Mouse (Mus musculus) 416B (cell line): Measurements from ENCODE around the gene Cubn.
A peak's percentile ranks its signal among the peaks of the same experiment; 100 is the strongest.

ENCODE experiments used
- DNase-seq: peaks from one replicate; pipeline ENCODE4 v3.0.0; 2011; ENCODE audit warnings: low read depth

Gene Cubn

DNA sequence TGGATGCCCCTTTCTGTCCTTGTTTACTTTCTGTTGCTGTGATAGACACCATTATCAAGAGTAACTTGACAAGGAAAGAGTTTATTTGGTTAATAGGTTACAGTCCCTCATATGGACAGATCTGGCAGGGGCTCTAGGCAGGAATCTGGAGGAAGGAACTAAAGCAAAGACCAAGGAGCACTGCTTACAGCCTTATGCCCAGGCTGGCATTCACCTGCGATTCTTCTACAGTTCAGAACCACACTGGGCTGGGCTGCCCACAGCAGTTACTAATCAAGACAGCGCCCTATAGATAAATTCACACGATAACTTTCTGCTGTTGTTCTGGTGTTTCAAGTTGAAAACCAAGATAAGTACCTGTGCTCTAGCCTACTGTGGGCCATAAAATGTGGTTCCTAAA is 138.8 kb downstream of the Cubn start:
- DNase-seq = no peak

DNA sequence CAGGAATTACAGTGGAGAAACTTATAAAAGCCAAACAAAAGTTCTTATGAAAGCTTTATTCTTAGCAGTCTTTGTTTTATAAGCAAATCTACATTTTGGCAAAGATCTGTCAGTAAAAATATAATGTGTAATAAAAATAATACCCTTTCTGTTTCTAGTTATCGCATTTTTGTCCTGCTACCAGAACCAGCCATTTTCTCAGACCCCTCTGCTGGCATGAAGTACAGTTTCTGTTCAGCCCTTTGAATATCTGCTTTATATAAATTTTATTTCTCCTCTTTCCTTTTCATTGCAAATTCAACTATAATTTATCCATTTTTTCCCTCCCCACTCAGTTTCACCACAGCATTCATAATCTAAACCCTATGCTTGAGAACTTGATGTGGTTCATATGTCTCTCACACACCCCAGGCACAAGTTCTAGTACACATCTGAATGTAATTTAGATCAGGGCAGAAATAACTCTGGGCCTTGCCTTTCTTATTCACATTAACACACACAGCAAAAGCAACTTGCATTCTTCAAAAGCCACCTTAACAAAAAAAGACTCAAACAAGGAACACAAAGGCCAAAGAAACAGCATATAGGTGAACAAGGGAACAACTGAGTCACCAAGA is 139.4 kb downstream of the Cubn start:
- DNase-seq = no peak

- no peak for DNase-seq
Observed at GRCm38 (mm10) chr2:13342325-13342926, 149.2 kb downstream of the Cubn start.

DNA sequence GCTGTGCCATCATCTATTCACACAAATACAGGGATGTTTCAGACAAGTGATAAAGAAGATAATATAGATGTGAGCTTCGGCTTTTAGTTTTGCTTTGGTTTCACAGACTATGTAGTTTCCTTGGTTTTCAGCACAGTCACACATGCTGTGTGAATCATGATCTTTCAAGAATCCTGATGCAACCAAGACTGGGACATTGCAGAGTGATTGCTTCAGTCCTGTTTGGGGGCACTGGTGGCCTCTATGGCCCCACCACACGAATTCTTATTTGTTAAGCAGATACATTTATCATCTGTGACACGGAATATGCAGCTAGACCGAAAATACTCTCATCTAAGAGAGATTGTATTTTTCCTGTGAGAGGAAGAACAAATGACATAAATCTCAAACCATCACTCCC is 156.2 kb downstream of the Cubn start:
- peak; percentile 10 for DNase-seq

GRCm38 (mm10) chr2:13329754-13330417 is 161.7 kb downstream of the Cubn start:
- DNase-seq = peak; percentile 44

DNA sequence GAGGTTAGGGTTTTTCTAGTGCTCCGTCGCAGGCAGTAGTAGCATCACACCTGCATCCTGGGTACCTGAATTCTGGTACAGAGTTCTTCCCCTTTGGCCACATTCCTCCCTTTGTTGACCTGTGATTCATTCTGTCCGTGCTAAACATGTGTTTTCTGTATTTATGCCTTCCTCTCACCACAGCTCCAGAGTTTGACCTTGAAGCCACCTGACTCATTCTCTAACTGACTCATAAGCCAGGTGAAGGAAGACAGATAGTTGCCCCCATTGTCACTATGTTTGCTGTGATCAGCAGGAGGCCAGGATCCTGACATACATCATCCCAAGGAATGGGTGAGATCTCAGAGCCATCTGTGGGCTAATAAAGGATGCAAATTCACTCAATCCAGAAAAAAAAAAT is 188.2 kb downstream of the Cubn start:
- peak; percentile 72 for DNase-seq

DNA sequence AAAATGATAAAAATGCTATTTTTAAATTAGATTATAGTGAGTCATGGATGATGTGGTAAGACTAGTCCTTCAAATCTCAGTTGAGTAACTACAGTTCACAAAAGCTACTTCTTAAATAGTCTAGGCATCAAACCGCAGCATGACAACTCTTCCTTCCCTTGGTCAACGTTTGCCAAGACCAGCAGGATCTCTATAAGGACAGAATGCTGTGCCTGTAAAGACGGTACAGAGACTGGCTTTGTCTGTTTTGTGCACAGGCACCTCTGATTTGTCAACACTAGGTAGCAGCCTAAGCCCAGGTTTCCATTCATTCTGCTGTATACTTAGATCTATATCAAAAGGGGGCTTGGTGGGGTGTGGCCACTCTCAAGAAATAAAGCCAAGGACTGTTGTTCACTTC is 192.6 kb downstream of the Cubn start:
- DNase-seq = peak; percentile 98

GRCm38 (mm10) chr2:13297733-13298132 is 193.9 kb downstream of the Cubn start:
- no peak for DNase-seq

- peak; percentile 78 for DNase-seq
Observed at GRCm38 (mm10) chr2:13290661-13291060, 201.0 kb downstream of the Cubn start.

DNA sequence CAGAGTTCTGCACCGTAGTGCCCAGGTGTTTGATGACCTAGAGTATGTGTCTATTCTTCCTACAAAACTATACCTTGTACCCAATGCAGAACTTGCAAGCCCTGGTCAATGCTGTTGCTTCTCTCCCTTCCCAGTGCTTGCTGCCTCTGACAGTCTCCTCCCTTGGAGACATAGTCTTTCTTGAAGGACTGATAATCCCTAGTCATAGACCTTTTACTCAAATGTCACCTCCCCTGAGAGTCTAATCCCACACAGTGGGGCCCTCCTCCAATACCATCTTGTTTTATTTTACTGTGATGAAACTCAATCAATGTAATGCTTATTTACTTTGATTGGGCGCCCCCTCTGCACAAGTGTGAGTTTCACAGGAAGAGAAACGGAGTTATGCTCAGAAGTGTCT is 201.5 kb downstream of the Cubn start:
- no peak for DNase-seq

- peak; percentile 66 for DNase-seq
Observed at GRCm38 (mm10) chr2:13278114-13278862, 213.3 kb downstream of the Cubn start.

GRCm38 (mm10) chr2:13275874-13276273 is 215.7 kb downstream of the Cubn start:
- DNase-seq = peak; percentile 40

GRCm38 (mm10) chr2:13271165-13271957 is 220.3 kb downstream of the Cubn start, which contains the start of gene Rsu1:
Rsu1 (minus strand) TSS chr2:13271415.
- DNase-seq = peak; percentile 100

DNA sequence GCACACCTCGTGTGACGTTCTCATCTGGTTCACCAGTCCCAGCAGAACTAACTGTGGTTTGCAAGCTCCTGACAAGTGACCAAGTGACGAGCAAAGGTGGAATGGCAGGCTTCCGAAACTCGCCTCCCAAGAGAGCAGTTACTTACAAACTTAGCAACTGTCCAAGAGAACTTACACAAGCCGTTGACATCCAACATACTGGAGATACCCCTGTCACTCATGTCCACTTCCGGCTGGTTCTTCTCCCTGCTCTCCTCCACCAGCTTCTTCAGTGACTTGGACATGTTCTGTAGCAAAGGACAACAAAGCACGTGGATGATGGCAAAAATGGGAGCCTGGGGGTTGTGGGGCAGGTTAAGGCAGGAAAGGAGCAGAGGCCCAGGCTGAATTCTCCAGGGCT is 220.9 kb downstream of the Cubn start:
- DNase-seq = no peak

DNA sequence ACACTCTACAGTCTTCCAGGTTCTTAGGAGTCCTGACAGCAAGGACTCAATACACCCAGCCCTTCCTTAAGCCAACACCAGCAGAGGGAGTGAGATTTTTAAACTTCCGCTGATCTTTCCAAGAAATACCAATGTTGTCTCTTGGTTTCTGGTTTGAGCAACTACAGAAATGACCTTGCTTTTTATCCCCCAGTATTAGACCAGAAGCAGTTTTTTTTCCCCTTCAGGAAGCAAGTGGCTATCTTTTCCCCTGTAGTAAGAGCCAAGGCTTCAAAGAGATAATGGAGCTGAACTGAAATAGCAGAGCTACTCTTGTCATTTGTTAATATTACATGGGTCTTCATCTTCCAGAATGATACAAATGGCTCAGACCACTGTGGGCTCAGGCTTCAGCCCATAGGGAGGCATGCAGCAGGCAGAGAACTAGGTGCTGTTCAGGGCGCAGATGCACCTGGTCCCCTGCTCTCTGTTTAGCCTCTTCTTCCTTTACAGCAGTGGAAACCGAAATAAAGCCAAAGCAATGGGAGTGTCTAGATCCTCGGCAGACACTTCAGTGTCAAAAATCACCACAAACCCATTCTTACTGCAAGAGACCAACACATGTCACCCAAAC is 222.8 kb downstream of the Cubn start:
- peak; percentile 64 for DNase-seq

- DNase-seq = peak; percentile 73
Observed at GRCm38 (mm10) chr2:13264875-13265274, 226.7 kb downstream of the Cubn start.

GRCm38 (mm10) chr2:13263150-13263549 is 228.5 kb downstream of the Cubn start:
- DNase-seq = peak; percentile 57

DNA sequence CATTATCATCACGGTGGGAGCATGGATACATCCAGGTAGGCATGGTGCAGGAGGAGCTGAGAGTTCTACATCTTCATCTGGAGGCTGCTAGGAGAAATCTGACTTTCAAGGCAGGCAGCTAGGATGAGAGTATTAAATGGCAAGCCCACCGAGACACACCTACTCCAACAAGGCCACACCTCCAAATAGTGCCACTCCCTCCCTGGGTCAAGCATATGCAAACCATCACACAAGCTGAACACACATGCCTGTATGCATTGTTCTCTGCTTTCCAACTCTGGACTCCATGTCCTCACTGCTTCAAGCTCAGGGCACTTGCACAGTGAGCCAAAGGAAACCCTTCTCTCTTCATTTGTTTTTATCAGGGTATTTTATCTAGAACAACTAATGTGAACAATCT is 233.0 kb downstream of the Cubn start:
- DNase-seq = no peak

GRCm38 (mm10) chr2:13240711-13241110 is 250.9 kb downstream of the Cubn start:
- no peak for DNase-seq

DNA sequence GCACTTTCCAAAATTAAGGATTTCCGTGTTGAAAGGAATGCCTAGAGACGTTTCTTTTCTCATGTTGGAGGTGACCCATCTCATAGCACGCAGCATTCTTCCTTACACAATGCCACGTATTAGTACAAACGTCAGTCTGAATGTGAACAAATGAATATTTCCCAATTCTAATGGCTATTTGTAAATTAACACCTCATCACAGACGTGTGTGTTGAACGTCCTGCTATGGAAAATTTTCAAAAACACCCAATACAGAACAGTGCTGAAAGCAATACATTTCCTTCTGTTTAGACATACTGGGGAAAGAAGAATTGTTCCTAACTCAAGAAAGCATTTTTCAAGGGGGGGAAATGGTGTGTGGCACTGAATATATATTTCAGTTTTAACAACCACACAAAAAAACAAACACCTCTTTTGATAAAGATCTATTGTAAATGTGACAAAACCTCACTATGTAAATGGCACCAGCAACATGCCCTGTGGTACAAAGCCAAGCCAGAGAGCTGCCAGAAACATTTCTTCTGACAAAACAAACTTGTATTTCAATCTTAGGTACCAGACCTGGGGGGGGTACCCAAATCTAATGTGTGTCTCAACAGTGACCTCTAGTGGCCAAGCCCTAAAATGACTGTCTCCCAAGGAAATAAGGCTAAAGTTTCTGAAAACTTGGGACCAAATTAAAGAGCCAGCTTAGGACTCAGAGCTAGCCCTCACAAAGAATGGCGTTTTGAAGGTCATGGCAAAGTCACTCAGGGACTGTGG is 254.3 kb downstream of the Cubn start:
- peak; percentile 73 for DNase-seq

DNA sequence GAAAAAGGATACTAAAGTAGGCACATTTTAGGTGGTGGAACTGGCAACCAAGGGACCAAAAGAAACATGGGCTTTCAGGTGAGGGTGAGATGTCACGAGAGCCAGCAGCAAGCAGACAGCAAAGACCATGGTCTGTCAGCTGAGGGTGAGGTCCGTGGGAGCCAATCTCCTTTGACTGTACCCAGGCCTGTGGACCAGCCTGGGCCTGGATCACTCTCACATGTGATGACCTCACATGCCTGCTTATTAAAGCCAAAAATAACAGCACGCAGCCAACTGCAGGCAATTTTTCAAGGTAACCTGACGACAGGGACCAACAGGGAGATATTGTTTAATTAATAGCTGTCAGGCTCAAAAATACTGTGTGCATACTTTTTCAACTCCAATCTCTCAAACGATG is 255.9 kb downstream of the Cubn start:
- DNase-seq = no peak
